Mouse (Mus musculus): ENCODE data around the gene A4galt. TPM values are rescaled to one million over a fixed set of nuclear protein-coding genes. Genes with fewer than 3 reads are reported as not detected.

Gene A4galt
- polyA plus RNA-seq, 1 experiment from 2014 or later, result 0.08 TPM

GRCm38 (mm10) chr15:83181800-83182330 is 69.7 kb downstream of the A4galt start:
- Histone ChIP-seq H3K4me3 (no peak overlapping the region), H3K9me3 (replicated peaks) (no peaks in the 10 kb centered on the region), H3K27me3 (replicated peaks) (peaks cover 15% of the 10 kb centered on the region; the same call in 1 of the 2 replicates), H3K27ac (peak overlapping the region; percentile 66; the same call in 1 of the 2 replicates), H3K4me1 (peaks cover 19% of the 10 kb centered on the region), H3K9ac (0 out of 2 replicates have a peak overlapping the region, but pooled peaks have one; percentile 17), H3K36me3 (no peaks in the 10 kb centered on the region), H3K4me2 (peak overlapping the region; percentile 40)
- 32% methylated on average over 4 of the region's 4 CpGs for WGBS (ENCODE audit: insufficient replicate concordance)
- peak; percentile 75 for ATAC-seq

- H3K4me3 ChIP-seq, result no peak overlapping the region
- H3K4me2 ChIP-seq, result no peak overlapping the region
- no peak for ATAC-seq
- H3K27me3 ChIP-seq (replicated peaks), result peaks cover under 1% of the 10 kb centered on the region; the same call in 1 of the 2 replicates
- H3K9ac ChIP-seq, result no peak overlapping the region
- no peaks in the 10 kb centered on the region for H3K9me3 ChIP-seq (replicated peaks)
- H3K4me1 ChIP-seq, result peaks cover 24% of the 10 kb centered on the region
- WGBS (ENCODE audit: insufficient replicate concordance), result 75% methylated on average over 6 of the region's 6 CpGs
- H3K27ac ChIP-seq, result no peak overlapping the region
- no peaks in the 10 kb centered on the region for H3K36me3 ChIP-seq
Measured at GRCm38 (mm10) chr15:83180004-83180403, 71.6 kb downstream of the A4galt start.

Other genes with a start within 250 kb of the A4galt start
- gene Nfam1, start 218.5 kb downstream of the A4galt start, polyA plus RNA-seq (2016; fragmentation: Nextera tagmentation; extraction: Ambion mirVana), result 6.2 and 6.4 TPM in 2 replicates
- gene Serhl, start 162.3 kb downstream of the A4galt start, polyA plus RNA-seq (2016; fragmentation: Nextera tagmentation; extraction: Ambion mirVana), result 24.5 and 28.0 TPM in 2 replicates
- 36.5 and 42.3 TPM in 2 replicates for gene Rrp7a, start 129.0 kb downstream of the A4galt start, polyA plus RNA-seq (2016; fragmentation: Nextera tagmentation; extraction: Ambion mirVana)
- 83.0 and 86.7 TPM in 2 replicates for gene Poldip3, start 102.4 kb downstream of the A4galt start, polyA plus RNA-seq (2016; fragmentation: Nextera tagmentation; extraction: Ambion mirVana)
- 151 and 172 TPM in 2 replicates for gene Cyb5r3, start 79.2 kb downstream of the A4galt start, polyA plus RNA-seq (2016; fragmentation: Nextera tagmentation; extraction: Ambion mirVana)
- 16.2 and 19.9 TPM in 2 replicates for gene Arfgap3, start 98.5 kb upstream of the A4galt start, polyA plus RNA-seq (2016; fragmentation: Nextera tagmentation; extraction: Ambion mirVana)
- gene Pacsin2, start 212.8 kb upstream of the A4galt start, polyA plus RNA-seq (2016; fragmentation: Nextera tagmentation; extraction: Ambion mirVana), result 65.1 and 68.4 TPM in 2 replicates